ENCODE assay signal across 16 mouse cellular contexts in the genomic region with DNA sequence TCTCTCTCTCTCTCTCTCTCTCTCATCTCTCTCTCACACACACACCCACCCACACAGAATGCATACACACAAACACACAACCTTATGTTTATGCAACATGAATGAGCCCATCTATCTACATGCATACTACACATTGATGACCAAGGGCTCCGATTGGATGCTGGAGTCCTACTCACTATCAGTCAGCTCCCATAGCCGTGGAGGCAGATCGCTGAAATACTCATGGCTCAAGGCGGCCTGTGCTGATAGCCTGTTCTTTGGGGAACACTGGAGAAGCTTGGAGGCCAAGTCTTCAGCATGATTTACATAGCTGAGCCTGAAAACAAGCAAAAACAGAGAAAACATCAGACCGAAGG.
DNase-seq lines count a peak whose midpoint lies in the region; ATAC-seq and TF ChIP-seq lines count a peak whose summit lies in the region.
"Had no signal": no experiment of that assay in that cellular context is flagged by ENCODE, and none has a peak within 500 bp of the region (broad histone marks: within the 10 kb centered on the region; RNA-seq: fewer than 3 reads in every experiment).

No protein-coding gene starts in this region.

- no peak overlapping the region for H3K4me2 ChIP-seq in hindbrain, embryonic 13.5 days
- no peak overlapping the region for H3K4me2 ChIP-seq in hindbrain, postnatal 0 days (ENCODE audit: low read depth, low read length)
- H3K4me2 ChIP-seq in midbrain, embryonic 11.5 days: no peak overlapping the region
- no peak overlapping the region for H3K4me2 ChIP-seq in hindbrain, embryonic 15.5 days
- H3K4me2 ChIP-seq in stomach, embryonic 15.5 days: no peak overlapping the region
- H3K4me2 ChIP-seq: neural tube, embryonic 12.5 days had no signal

- H3K9ac ChIP-seq in hindbrain, embryonic 13.5 days: no peak overlapping the region
- H3K9ac ChIP-seq in hindbrain, postnatal 0 days (replicated peaks; ENCODE audit: low read length): no peak overlapping the region
- no peak overlapping the region for H3K9ac ChIP-seq in midbrain, embryonic 11.5 days (ENCODE audit: low read length)
- H3K9ac ChIP-seq in hindbrain, embryonic 15.5 days: no peak overlapping the region
- no peak overlapping the region for H3K9ac ChIP-seq in stomach, embryonic 15.5 days
- H3K9ac ChIP-seq: neural tube, embryonic 12.5 days had no signal

- H3K4me3 ChIP-seq in hindbrain, embryonic 13.5 days: no peak overlapping the region
- no peak overlapping the region for H3K4me3 ChIP-seq in hindbrain, postnatal 0 days (ENCODE audit: low read length)
- H3K4me3 ChIP-seq in midbrain, embryonic 11.5 days (ENCODE audit: low read depth, low read length): no peak overlapping the region
- H3K4me3 ChIP-seq in midbrain, embryonic 10.5 days: no peak overlapping the region
- H3K4me3 ChIP-seq in hindbrain, embryonic 15.5 days: no peak overlapping the region
- no peak overlapping the region for H3K4me3 ChIP-seq in stomach, embryonic 15.5 days (replicated peaks)
- H3K4me3 ChIP-seq: neural tube, embryonic 12.5 days had no signal

- DNase-seq in hindbrain, postnatal 0 days (ENCODE audit: low spot score): no peak
- peak; percentile 75 for DNase-seq in midbrain, embryonic 11.5 days (ENCODE audit: low spot score, missing footprints)
- DNase-seq in midbrain, embryonic 10.5 days (ENCODE audit: low spot score): no peak
- no peak for DNase-seq in adrenal gland, postnatal 36 days
- no peak for DNase-seq in cerebellum, adult 9-11 months
- DNase-seq: cerebellum, adult 18-20 months; heart, adult 18-20 months; liver; lung, postnatal 10 days; right cerebral cortex, postnatal 25 days; thymus, adult 2 months had no signal

- H3K9me3 ChIP-seq in hindbrain, embryonic 13.5 days: no peaks in the 10 kb centered on the region
- no peaks in the 10 kb centered on the region for H3K9me3 ChIP-seq in hindbrain, postnatal 0 days (ENCODE audit: low read length)
- no peaks in the 10 kb centered on the region for H3K9me3 ChIP-seq in midbrain, embryonic 11.5 days (ENCODE audit: control insufficient read depth, low read length)
- no peaks in the 10 kb centered on the region for H3K9me3 ChIP-seq in midbrain, embryonic 10.5 days (replicated peaks)
- no peaks in the 10 kb centered on the region for H3K9me3 ChIP-seq in hindbrain, embryonic 15.5 days
- no peaks in the 10 kb centered on the region for H3K9me3 ChIP-seq in stomach, embryonic 15.5 days
- H3K9me3 ChIP-seq: neural tube, embryonic 12.5 days had no signal

- TF ChIP-seq CTCF in hindbrain, postnatal 0 days (IDR thresholded peaks at IDR 0.05; ENCODE audit: low read depth): no peak

- 80% methylated on average over 5 of the region's 5 CpGs for WGBS in hindbrain, embryonic 13.5 days
- WGBS in hindbrain, postnatal 0 days: 77% methylated on average over 5 of the region's 5 CpGs
- WGBS in midbrain, embryonic 11.5 days: 80% methylated on average over 5 of the region's 5 CpGs
- 90% methylated on average over 5 of the region's 5 CpGs for WGBS in midbrain, embryonic 10.5 days
- WGBS in hindbrain, embryonic 15.5 days: 70% methylated on average over 5 of the region's 5 CpGs
- 79% methylated on average over 5 of the region's 5 CpGs for WGBS in stomach, embryonic 15.5 days

- no peaks in the 10 kb centered on the region for H3K36me3 ChIP-seq in hindbrain, embryonic 13.5 days
- no peaks in the 10 kb centered on the region for H3K36me3 ChIP-seq in hindbrain, postnatal 0 days (ENCODE audit: insufficient read depth, low read length)
- no peaks in the 10 kb centered on the region for H3K36me3 ChIP-seq in midbrain, embryonic 11.5 days (ENCODE audit: control insufficient read depth, insufficient read depth, low read length)
- H3K36me3 ChIP-seq in midbrain, embryonic 10.5 days: no peaks in the 10 kb centered on the region
- no peaks in the 10 kb centered on the region for H3K36me3 ChIP-seq in hindbrain, embryonic 15.5 days
- H3K36me3 ChIP-seq in stomach, embryonic 15.5 days: no peaks in the 10 kb centered on the region
- H3K36me3 ChIP-seq: neural tube, embryonic 12.5 days had no signal

- H3K27me3 ChIP-seq in hindbrain, embryonic 13.5 days: no peaks in the 10 kb centered on the region
- no peaks in the 10 kb centered on the region for H3K27me3 ChIP-seq in hindbrain, postnatal 0 days (ENCODE audit: insufficient read depth, low read length)
- H3K27me3 ChIP-seq in midbrain, embryonic 11.5 days (ENCODE audit: control insufficient read depth, insufficient read depth, low read length): no peaks in the 10 kb centered on the region
- H3K27me3 ChIP-seq in midbrain, embryonic 10.5 days (ENCODE audit: low read depth, poor library complexity, severe bottlenecking): no peaks in the 10 kb centered on the region
- no peaks in the 10 kb centered on the region for H3K27me3 ChIP-seq in hindbrain, embryonic 15.5 days
- no peaks in the 10 kb centered on the region for H3K27me3 ChIP-seq in stomach, embryonic 15.5 days (replicated peaks)
- H3K27me3 ChIP-seq: neural tube, embryonic 12.5 days had no signal

- ATAC-seq in hindbrain, embryonic 13.5 days (ENCODE audit: low FRiP score): 0 out of 2 replicates have a peak, but pooled peaks have one; percentile 44
- ATAC-seq in hindbrain, postnatal 0 days: no peak
- ATAC-seq in midbrain, embryonic 11.5 days (ENCODE audit: low FRiP score): no peak
- peak; percentile 39; the same call in 1 of the 2 replicates for ATAC-seq in hindbrain, embryonic 15.5 days (ENCODE audit: low FRiP score, low read depth)
- ATAC-seq in stomach, embryonic 15.5 days (ENCODE audit: insufficient read depth, low FRiP score, low read depth): no peak

- H3K27ac ChIP-seq in hindbrain, embryonic 13.5 days: peak overlapping the region; percentile 69
- H3K27ac ChIP-seq in hindbrain, postnatal 0 days: no peak overlapping the region; the same call in 1 of the 2 replicates
- no peak overlapping the region for H3K27ac ChIP-seq in midbrain, embryonic 11.5 days (ENCODE audit: low read depth, low read length)
- H3K27ac ChIP-seq in midbrain, embryonic 10.5 days (replicated peaks): no peak overlapping the region
- peak overlapping the region; percentile 40; the same call in 1 of the 2 replicates for H3K27ac ChIP-seq in hindbrain, embryonic 15.5 days (replicated peaks)
- H3K27ac ChIP-seq in stomach, embryonic 15.5 days: peak overlapping the region; percentile 35; the same call in 1 of the 2 replicates
- H3K27ac ChIP-seq: kidney, postnatal 0 days; neural tube, embryonic 12.5 days had no signal

- peaks cover 18% of the 10 kb centered on the region for H3K4me1 ChIP-seq in hindbrain, embryonic 13.5 days (replicated peaks)
- H3K4me1 ChIP-seq in hindbrain, postnatal 0 days (ENCODE audit: insufficient read depth, low read length): no peaks in the 10 kb centered on the region; the same call in 1 of the 2 replicates
- H3K4me1 ChIP-seq in midbrain, embryonic 11.5 days (ENCODE audit: control insufficient read depth, insufficient read depth, low read length): no peaks in the 10 kb centered on the region
- H3K4me1 ChIP-seq in midbrain, embryonic 10.5 days: peaks cover 12% of the 10 kb centered on the region
- peaks cover 13% of the 10 kb centered on the region for H3K4me1 ChIP-seq in hindbrain, embryonic 15.5 days (replicated peaks)
- no peaks in the 10 kb centered on the region for H3K4me1 ChIP-seq in stomach, embryonic 15.5 days

Comparison
In these comparisons a context has a peak if more than half of its experiments do, and no peak if none do; other contexts are left out.
1. ATAC-seq: peak in hindbrain, embryonic 13.5 days (single experiment) and hindbrain, embryonic 15.5 days (single experiment); none in hindbrain, postnatal 0 days (single experiment), midbrain, embryonic 11.5 days (single experiment) and stomach, embryonic 15.5 days (single experiment).
2. H3K27ac ChIP-seq: peak in hindbrain, embryonic 13.5 days (single experiment), hindbrain, embryonic 15.5 days (single experiment) and stomach, embryonic 15.5 days (single experiment); none in hindbrain, postnatal 0 days (single experiment), midbrain, embryonic 11.5 days (single experiment) and midbrain, embryonic 10.5 days (single experiment).